Mouse (Mus musculus) adrenal gland, adult 18-20 months (tissue): Measurements from ENCODE around the gene Slc6a2. TPM values are rescaled to one million over a fixed set of nuclear protein-coding genes. Genes with fewer than 3 reads are reported as not detected.

Source experiments
- DNase-seq, 2 experiments: peaks; one replicate each; pipeline ENCODE4 v3.0.0; 2021 to 2022; ENCODE audit warnings: low spot score in 2 of 2
- long read RNA-seq, 2 experiments: library from polyadenylated mRNA; stranded (forward); transcript quantifications; one replicate each; pipeline ENCODE4 v2.0.0; 2021
- total RNA-seq, 2 experiments: library from RNA; stranded (reverse); gene quantifications; 1 replicate in 1 of 2; 2 replicates in 1 of 2; pipeline ENCODE4 v1.2.3; 2021

The Slc6a2 gene
- 10 to 100 TPM in 1 of 2 experiments, 1 to 10 TPM in 1; 6.6 to 13.7 TPM for total RNA-seq
- long read RNA-seq, experiment 1, full-length matches to known transcripts = 1 of 6 reads
- long read RNA-seq, experiment 1, partial matches to known transcripts = 0 of 6 reads
- long read RNA-seq, experiment 1, other reads (novel, unspliced or antisense) = 5 of 6 reads
- long read RNA-seq, experiment 2, partial matches to known transcripts = 0 of 6 reads
- long read RNA-seq, experiment 2, other reads (novel, unspliced or antisense) = 6 of 6 reads

- DNase-seq = no peak
Measured at GRCm38 (mm10) chr8:92959779-92960178, at the start of gene Slc6a2. Slc6a2 (plus strand) TSS chr8:92960079.

GRCm38 (mm10) chr8:92911477-92911876 lies 48.4 kb upstream of the Slc6a2 start:
- DNase-seq = no peak

GRCm38 (mm10) chr8:92913396-92913795 lies 46.5 kb upstream of the Slc6a2 start:
- no peak for DNase-seq

GRCm38 (mm10) chr8:92916082-92916481 lies 43.8 kb upstream of the Slc6a2 start:
- DNase-seq = no peak

- DNase-seq = no peak
Measured at GRCm38 (mm10) chr8:92921768-92922167, 38.1 kb upstream of the Slc6a2 start.

GRCm38 (mm10) chr8:92928986-92929385 lies 30.9 kb upstream of the Slc6a2 start:
- no peak for DNase-seq

GRCm38 (mm10) chr8:92938056-92938455 lies 21.8 kb upstream of the Slc6a2 start:
- no peak for DNase-seq

GRCm38 (mm10) chr8:92949071-92949470 lies 10.8 kb upstream of the Slc6a2 start:
- DNase-seq = no peak

- DNase-seq = no peak
Measured at GRCm38 (mm10) chr8:92950639-92951371, 9.1 kb upstream of the Slc6a2 start.

GRCm38 (mm10) chr8:92954044-92954443 lies 5.8 kb upstream of the Slc6a2 start:
- DNase-seq = no peak

GRCm38 (mm10) chr8:92960451-92960911 lies 602 bp downstream of the Slc6a2 start:
- DNase-seq = peak; percentile 13 to 24

GRCm38 (mm10) chr8:92961088-92961487 lies 1.2 kb downstream of the Slc6a2 start:
- DNase-seq = no peak

GRCm38 (mm10) chr8:92964556-92964955 lies 4.7 kb downstream of the Slc6a2 start:
- DNase-seq = no peak

- DNase-seq = peak; percentile 49 to 60
Measured at GRCm38 (mm10) chr8:92972949-92973348, 13.1 kb downstream of the Slc6a2 start.

- DNase-seq = no peak
Measured at GRCm38 (mm10) chr8:92976656-92977055, 16.8 kb downstream of the Slc6a2 start.

- no peak for DNase-seq
Measured at GRCm38 (mm10) chr8:92982491-92982890, 22.6 kb downstream of the Slc6a2 start.

- no peak for DNase-seq
Measured at GRCm38 (mm10) chr8:92984376-92984775, 24.5 kb downstream of the Slc6a2 start.

- peak; percentile 38 to 50 for DNase-seq
Measured at GRCm38 (mm10) chr8:92996840-92997239, 37.0 kb downstream of the Slc6a2 start.

GRCm38 (mm10) chr8:92998600-92998999 lies 38.7 kb downstream of the Slc6a2 start:
- peak; percentile 28 to 44 for DNase-seq

GRCm38 (mm10) chr8:93010286-93010685 lies 50.4 kb downstream of the Slc6a2 start:
- peak in 1 of 2 experiments; percentile 8 for DNase-seq

GRCm38 (mm10) chr8:93011439-93011838 lies 51.6 kb downstream of the Slc6a2 start:
- peak; percentile 79 to 86 for DNase-seq

- DNase-seq = no peak
Measured at GRCm38 (mm10) chr8:93012226-93012625, 52.3 kb downstream of the Slc6a2 start.
